Mouse (Mus musculus): ENCODE data around the gene Gpr4.

The Gpr4 gene

GRCm38 (mm10) chr7:19211996-19212755 lies at the start of gene Gpr4:
Gene Gpr4, plus strand, starts transcription at chr7:19212538.
- no peak for DNase-seq (ENCODE audit: low read depth, low spot score)

DNA sequence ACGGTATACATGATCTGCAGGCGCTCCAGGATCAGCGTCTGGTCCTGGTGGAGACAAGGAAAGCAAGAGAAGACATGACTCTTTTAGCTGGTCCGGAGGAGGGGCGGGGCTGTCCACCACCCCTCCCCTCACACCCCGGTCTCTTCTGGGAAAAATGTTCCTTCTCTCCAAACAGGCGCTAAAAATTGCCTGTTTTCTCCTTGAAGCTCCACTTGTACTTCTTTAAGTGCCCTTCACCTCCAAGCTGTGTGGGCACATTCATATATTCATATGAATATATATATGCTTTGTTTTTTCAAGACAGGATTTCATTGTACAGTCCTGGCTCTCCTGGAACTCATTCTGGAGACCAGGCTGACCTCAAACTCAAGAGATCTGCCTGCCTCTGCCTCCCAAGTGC lies 49.4 kb upstream of the Gpr4 start:
- no peak for DNase-seq (ENCODE audit: low read depth, low spot score)

DNA sequence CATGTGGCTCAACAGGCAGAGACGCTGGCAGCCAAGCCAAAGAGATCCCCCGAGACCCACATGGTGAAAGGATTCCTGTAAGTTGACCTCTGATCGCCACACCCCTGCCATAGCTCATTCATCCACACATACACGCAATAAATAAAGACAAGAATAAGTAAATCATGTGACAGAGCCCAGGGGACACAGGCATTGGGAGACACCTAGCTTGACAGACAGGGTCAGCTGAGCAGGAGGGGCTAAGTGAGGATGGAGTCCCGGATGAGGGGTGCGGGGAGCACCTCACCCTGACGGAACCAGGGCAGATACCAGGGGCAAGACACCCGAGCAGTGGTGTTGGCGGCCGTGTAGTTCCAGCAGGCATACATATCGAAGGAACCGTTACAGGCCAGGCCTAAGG lies 48.6 kb upstream of the Gpr4 start:
- no peak for DNase-seq (ENCODE audit: low read depth, low spot score)

DNA sequence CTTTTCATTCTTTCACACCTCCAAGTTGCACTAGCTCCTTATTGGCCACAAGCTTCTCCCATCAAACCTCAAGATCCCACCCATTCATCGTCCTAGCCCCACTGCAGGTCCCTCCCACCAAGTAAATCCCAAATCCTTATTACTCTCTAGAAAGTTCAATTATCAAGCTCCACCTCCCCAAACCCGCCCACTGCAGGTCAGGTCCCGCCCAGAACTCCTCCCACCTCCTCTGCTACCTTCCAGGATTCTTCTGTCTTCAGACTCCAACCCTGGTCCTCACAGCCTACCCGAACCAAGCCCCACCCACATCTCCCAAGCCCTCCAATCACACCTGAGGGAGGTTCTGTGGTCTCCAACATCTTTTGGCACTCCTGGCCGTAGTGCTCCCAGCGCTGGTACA lies 48.1 kb upstream of the Gpr4 start:
- no peak for DNase-seq (ENCODE audit: low read depth, low spot score)

DNA sequence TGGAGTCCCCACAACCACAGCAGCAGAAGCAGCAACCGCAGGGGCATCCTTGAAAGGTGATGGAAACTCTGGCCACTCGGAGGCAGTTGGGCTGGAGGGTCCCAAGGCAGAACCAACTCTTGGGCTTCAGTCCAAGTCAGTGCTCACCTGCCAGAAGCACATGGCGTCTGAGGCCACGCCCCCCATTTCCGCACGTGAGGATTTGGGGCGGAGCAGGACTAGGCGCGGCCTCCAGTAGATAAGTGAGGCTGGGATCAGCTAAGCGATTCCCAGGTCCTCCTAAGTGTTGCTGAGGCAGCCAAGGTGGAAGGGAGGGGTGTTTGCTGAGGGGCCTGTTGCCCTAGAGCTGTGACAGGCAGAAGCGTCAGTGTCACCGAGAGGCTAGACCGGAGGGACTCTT lies 47.4 kb upstream of the Gpr4 start:
- DNase-seq (ENCODE audit: low read depth, low spot score), result no peak

DNA sequence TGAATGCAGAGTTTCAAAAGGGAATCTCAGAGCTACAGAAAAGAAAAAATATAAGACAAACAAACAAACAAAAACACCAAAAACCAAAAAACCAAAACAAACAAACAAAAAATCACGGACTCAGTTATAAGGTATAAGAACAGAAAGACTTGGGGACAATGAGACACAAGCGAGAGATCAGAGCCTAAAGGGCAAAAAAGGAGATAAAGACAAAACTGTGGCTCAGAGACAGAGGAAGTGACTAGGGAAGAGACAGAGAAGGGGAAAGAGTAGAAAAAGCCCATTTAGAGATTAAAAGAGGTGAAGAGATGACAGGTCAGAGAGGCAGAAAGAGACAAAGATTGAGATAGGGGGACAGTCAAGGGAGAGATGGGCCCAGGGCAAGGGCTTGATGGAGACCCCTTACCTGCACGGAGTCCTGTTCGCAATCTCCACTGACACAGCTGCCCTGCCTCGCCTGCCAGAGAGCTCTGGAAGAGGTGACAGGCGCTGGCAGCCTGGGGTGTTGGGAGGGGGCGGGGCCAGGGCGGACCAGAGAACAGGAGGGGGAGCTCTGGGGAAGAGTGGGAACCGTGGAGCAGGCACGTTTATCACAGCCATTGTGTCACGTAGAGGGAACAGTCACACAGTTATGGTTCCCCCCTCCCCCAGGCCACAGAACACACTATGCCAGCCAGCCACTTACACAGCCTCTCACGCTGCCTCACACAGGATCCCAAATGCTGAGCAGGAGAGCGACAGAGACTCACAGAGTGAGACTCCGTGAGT lies 46.5 kb upstream of the Gpr4 start, which contains the start of gene Gipr:
Gipr (minus strand) TSS at position 472 of the 768 bp plus-strand sequence.
- no peak for DNase-seq (ENCODE audit: low read depth, low spot score)

- no peak for DNase-seq (ENCODE audit: low read depth, low spot score)
Observed at GRCm38 (mm10) chr7:19166990-19167389, 45.3 kb upstream of the Gpr4 start.

GRCm38 (mm10) chr7:19169506-19169905 lies 42.8 kb upstream of the Gpr4 start:
- DNase-seq (ENCODE audit: low read depth, low spot score), result no peak

- peak; percentile 89 for DNase-seq (ENCODE audit: low read depth, low spot score)
Observed at GRCm38 (mm10) chr7:19170142-19170541, 42.2 kb upstream of the Gpr4 start.

DNA sequence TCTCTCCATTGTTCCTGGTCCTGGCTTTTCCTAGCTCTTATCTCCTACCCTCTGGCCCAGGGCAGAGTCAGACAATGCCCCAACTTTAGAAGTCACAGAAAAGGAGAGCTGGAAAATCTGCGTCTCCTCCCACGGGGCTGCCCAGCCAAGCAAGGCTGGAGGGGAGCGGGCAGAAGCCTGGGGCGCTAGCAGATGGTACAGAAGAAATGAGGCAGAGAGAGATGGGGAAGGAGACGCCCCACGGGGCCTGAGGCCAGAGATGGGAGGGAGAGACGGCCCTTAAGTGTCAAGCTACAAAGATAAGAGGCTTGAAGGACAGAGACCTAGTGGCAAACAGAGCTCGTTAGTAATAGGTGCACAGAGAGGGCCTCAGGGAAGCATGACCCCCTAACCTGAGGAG lies 40.5 kb upstream of the Gpr4 start:
- DNase-seq (ENCODE audit: low read depth, low spot score), result no peak

- peak; percentile 69 for DNase-seq (ENCODE audit: low read depth, low spot score)
Observed at GRCm38 (mm10) chr7:19172874-19173273, 39.5 kb upstream of the Gpr4 start.

DNA sequence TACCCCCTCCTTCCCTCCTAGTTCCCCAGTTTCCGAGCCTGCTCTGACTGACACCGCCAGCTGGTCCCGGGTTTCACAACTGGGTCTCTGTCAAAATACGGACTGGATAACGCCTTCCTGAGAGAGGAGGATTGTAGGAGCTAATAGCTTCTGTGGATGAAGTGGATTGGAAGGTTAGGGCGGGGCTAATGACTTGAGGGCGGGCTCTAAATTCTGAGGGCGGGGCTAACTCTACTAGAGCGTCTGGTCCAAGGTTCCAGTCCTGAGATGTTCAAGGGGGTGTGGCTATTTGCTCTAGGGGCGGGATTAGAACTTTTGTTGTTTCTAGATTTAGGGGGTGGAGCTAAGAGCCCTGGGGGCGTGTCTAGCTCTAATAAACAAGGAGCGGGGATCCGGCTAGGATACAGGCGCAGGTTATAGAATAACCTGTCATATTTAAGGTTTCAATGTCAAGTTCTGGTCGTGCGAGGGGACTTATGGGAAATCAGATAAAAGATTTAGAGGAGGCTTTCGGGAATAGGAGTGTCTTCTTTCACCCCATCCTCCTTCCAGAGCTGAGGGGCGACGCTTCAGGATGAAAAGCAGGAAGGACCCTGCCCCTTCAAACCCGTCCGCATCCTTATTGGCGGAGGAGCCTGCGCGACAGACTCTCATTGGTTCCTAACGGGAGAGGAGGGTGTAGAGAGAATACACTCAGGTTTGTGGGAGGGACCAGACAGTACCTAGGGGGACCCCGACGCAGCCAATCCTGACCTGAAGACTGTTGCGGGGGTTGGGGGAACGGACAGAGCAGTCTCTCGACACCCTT lies 36.4 kb upstream of the Gpr4 start, which contains the start of gene Eml2:
Eml2 (plus strand) TSS at position 714 of the 808 bp plus-strand sequence.
- peak; percentile 97 for DNase-seq (ENCODE audit: low read depth, low spot score)

- DNase-seq (ENCODE audit: low read depth, low spot score), result no peak
Observed at GRCm38 (mm10) chr7:19176516-19176947, 35.8 kb upstream of the Gpr4 start.

DNA sequence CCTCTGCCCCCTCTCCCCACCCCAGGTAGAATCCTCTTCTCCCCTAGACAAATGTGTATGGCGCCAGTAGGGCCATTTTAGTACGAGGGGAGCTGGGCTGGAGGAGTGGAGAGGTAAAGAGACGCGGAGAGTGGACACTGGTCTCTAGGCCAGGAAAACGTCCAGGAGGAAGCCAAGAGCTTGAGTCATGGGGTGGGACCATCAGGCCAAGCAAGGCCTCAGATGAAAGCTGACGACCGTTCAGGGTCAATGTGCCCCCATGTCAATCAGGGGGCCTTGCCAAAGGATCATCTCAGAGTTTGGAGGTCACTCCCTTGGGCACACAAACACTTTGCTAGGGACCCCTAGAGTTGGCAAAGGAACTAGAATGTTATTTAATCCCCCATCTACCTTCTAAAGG lies 35.1 kb upstream of the Gpr4 start:
- no peak for DNase-seq (ENCODE audit: low read depth, low spot score)

DNA sequence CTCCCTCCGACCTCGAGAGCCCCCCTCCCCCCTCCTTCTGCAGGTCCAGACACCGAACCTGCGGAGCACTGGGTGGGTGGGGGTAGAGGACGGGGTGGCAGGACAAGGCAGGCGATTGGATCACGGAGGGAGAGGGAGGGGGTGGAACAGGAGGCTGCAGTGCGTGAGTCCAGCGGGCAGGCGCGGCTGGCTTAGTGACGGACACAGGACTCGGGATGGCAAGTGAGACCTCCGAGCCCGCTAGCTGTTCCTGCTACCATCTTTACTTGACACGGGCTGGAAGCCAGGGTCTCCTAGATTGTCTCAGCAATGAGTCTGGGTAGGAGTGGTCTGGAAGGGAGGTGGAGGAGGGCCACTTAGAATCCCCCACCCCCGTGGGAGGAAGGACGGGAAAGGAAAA lies 34.3 kb upstream of the Gpr4 start:
- no peak for DNase-seq (ENCODE audit: low read depth, low spot score)

DNA sequence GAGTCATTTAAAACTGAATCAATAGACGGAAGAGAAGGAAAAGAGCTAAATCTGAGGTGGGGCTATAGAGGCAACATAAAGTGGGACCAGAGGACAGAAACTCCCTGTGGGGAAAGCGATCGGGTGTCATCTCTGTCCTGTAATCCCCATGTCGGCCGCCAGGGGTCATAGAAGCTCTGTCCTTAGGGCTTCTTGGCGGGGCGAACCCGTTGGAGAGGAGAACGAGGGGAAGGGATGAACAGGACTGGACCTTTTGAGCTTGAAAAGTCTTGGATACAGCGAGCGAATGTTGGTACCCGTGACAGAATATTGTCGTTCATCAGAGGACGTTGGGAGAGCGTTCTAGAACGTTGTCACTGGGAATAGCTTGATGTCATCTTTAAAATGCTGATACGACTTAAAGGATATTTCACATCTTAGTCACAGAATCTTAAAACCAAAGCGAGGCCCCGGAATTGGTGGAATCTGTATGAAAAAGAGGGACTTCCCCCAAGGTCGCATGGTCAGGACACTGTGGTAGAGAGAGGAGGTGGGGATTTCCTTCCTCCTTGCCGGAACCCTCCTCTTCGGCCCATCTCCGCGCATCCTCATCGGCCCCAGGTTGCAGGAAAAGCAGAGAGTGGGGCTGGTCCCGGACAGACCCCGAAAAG lies 33.8 kb upstream of the Gpr4 start:
- DNase-seq (ENCODE audit: low read depth, low spot score), result no peak

DNA sequence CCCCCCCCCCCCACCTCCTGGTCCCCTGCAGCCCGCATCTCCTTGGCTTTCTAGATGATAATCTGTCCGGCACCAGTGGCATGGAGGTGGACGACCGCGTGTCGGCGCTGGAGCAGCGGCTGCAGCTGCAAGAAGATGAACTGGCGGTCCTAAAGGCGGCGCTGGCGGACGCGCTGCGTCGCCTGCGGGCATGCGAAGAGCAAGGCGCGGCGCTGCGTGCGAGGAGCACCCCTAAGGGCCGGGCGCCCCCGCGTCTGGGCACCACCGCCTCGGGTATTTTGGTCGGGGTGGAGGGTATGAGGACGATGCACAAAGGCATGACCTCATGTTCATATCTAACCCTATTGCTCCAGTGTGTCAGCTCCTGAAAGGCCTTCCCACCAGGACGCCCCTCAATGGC lies 33.2 kb upstream of the Gpr4 start:
- DNase-seq (ENCODE audit: low read depth, low spot score), result no peak

- no peak for DNase-seq (ENCODE audit: low read depth, low spot score)
Observed at GRCm38 (mm10) chr7:19179936-19180335, 32.4 kb upstream of the Gpr4 start.

DNA sequence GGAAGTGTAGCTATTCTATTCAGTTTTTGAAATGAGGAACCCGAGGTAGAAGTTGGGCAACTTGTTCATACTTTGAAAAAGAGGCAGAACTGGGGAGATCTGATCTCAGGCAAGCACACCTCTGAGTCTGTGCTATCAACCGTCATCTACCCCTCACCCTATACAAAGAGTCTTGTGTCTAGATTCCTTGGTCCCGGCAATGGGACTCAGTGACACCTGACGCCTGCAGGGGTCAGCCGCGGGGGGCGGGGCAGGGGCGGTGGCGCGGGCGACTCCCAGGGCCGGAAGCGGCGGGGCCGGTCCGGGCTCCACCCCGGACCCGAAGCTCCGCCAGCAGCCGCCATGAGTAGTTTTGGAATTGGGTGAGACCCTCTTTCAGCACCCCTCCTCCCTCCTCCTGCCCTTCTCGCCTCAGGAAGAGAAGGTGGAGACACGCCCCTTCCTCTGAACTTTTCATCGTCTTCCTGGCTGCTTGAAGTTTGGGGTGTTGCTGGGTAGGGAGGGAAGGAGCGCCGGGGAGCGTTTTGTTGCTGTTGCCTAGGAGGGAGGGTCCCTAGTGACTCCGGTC lies 31.4 kb upstream of the Gpr4 start:
- no peak for DNase-seq (ENCODE audit: low read depth, low spot score)

DNA sequence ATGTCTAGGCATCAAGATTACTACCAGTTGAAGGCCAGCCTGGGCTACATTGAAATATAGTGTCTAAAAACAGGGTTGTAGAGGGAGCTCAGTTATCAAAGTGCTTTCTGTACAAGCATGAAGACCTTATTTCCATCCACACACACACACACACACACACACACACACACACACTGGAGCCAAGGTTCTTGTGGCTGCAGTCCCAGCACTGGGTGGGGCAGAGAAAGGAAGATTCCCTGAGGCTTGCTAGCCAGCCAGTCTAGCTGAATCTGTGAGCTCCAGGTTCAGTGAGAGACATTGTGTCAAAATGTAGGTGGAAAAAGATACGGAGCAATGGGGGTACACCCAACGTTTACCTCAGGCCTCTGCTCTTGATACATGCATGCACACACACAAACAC lies 28.1 kb upstream of the Gpr4 start:
- no peak for DNase-seq (ENCODE audit: low read depth, low spot score)

DNA sequence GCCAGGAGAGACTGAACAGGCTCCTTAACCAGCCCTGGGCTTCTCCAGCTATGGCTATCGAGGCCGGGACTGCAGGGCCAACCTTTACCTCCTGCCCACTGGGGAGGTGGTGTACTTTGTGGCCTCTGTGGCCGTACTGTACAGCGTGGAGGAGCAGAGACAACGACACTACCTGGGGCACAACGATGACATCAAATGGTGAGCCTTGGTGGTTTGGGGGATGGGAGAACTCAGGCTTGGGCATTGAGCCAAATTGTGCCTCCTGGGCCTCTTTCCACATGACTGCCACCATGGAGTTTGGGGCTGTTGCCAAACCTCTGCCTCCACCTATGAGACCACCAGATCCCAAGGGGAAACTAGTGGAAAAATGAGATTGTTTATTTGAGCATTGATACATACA lies 27.6 kb upstream of the Gpr4 start:
- DNase-seq (ENCODE audit: low read depth, low spot score), result no peak
